Mouse (Mus musculus): ENCODE measurements around the gene Rtl9. TPM values are rescaled to one million over a fixed set of nuclear protein-coding genes. Genes with fewer than 3 reads are reported as not detected.
A peak's percentile ranks its signal among the peaks of the same experiment; 100 is the strongest.

Rtl9 gene
- 0.20 and 0.26 TPM in 2 replicates for polyA plus RNA-seq (2016; fragmentation: Nextera tagmentation; extraction: Ambion mirVana)

DNA sequence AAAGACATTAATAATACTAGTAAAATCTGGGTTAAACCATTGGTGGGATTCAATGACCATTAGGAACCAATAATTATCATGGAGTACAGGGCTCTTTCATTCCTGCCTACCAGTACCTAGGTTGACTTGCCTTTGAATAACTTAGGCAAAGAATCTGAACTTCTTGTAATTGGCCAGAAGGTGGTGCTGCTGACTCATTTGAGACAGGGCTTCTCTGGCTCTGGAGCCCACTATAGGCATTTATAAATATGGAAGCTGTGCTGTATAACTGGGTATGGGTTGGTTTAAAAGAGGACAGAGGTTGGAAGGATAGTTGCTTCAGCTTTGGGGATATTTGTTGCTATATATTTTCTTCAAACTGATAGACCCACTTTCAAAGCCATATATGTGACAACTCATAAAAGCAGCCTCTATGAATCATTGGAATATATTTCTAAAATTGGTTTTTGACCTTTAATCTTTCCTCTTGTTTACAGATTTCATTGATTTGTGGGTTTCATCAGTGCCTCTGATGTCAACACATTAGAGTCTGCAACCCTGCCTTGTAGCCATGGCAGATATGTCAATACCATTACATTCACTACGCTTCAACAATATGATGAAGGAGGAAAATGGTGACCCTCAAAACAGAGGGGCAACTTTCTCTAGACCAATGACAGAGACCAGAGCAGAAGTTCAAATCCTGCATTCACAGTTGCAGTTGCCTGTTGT is at the start of gene Rtl9:
Rtl9 (plus strand) TSS at position 551 of the 711 bp plus-strand sequence.
- H3K36me3 ChIP-seq: no peaks in the 10 kb centered on the region
- no peak within 1 kb of the TSS for H3K4me2 ChIP-seq (replicated peaks)
- no peak within 1 kb of the TSS for H3K4me3 ChIP-seq
- H3K9ac ChIP-seq (replicated peaks): no peak within 1 kb of the TSS
- H3K9me3 ChIP-seq: no peaks in the 10 kb centered on the region
- WGBS: 100% methylated on average over 1 of the region's 1 CpGs
- peaks cover 16% of the 10 kb centered on the region for H3K27me3 ChIP-seq
- no peak within 1 kb of the TSS for H3K27ac ChIP-seq (replicated peaks)
- no peaks in the 10 kb centered on the region for H3K4me1 ChIP-seq
- peak; percentile 63 for ATAC-seq (ENCODE audit: low FRiP score, low read depth)

DNA sequence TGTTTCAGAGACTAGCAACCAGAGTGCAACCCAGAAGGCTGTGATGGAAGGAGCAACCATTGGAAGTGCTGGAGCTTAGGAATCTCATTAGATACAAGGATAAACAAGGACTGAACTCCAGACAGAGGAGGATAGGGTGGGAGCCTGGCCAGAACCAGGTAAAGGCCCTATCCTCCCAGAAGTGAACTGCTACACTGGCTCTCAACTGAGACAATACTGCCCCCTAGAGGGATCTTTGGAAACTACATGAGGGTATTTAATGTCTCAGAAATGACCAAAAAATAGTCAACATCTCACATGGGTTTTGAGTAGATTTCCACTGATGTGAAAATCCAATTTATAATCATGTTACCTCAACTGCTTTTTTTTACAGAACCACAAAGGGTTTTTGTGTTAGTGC is 47.9 kb upstream of the Rtl9 start:
- H3K27ac ChIP-seq (replicated peaks): no peak overlapping the region
- H3K9me3 ChIP-seq: no peaks in the 10 kb centered on the region
- ATAC-seq (ENCODE audit: low FRiP score, low read depth): no peak
- no peaks in the 10 kb centered on the region for H3K36me3 ChIP-seq
- H3K4me3 ChIP-seq: no peak overlapping the region
- H3K9ac ChIP-seq (replicated peaks): no peak overlapping the region
- no peak overlapping the region for H3K4me2 ChIP-seq (replicated peaks)
- peaks cover 31% of the 10 kb centered on the region; the same call in 1 of the 2 replicates for H3K27me3 ChIP-seq
- no peaks in the 10 kb centered on the region for H3K4me1 ChIP-seq

DNA sequence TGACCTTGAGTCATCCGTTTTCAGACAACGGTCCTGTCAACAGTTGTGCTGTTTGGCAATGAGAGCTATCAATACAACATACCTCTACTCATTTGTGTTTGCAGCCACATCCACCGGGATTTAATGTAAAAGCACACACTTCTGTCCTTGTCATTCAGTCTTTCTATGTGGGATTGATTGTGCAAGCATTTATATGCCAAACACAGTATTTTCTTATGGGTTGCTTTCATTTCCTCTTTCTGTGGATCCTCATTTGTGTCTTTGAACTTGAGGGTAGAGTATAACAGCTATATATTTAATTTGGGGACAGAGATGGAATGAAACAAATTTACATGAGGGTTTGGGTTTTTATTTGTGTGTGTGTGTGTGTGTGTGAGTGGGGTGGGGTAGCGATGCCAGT is 47.5 kb upstream of the Rtl9 start:
- Histone ChIP-seq H3K9ac (replicated peaks) (no peak overlapping the region), H3K9me3 (no peaks in the 10 kb centered on the region), H3K27ac (replicated peaks) (no peak overlapping the region), H3K27me3 (peaks cover 28% of the 10 kb centered on the region; the same call in 1 of the 2 replicates), H3K4me2 (replicated peaks) (no peak overlapping the region), H3K4me3 (no peak overlapping the region), H3K4me1 (no peaks in the 10 kb centered on the region), H3K36me3 (no peaks in the 10 kb centered on the region)
- no peak for ATAC-seq (ENCODE audit: low FRiP score, low read depth)
- WGBS: 77% methylated on average over 4 of the region's 4 CpGs

DNA sequence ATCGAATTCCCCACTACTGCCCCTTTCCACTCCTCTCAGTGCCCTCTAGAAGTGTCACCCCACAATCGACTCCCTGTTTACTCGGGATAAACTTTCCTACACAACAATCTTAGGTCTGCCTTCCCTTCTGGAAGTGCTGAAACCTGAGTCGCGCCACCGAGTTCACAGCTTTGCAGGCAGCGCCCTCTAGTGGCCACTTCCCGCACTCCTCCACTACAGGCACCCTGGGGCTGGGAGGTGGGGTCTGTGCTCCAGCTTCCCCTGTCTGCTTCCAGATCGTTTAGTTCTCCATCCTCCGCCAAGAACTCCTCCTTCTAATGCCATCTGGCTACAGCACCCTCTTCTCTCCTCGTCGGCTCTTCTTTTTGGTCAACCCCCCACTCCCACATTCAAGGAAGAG is 40.6 kb upstream of the Rtl9 start:
- H3K4me2 ChIP-seq (replicated peaks): peak overlapping the region; percentile 38
- ATAC-seq (ENCODE audit: low FRiP score, low read depth): peak; percentile 70; the same call in 1 of the 2 replicates
- peaks cover 51% of the 10 kb centered on the region for H3K27me3 ChIP-seq
- H3K9ac ChIP-seq (replicated peaks): no peak overlapping the region
- H3K36me3 ChIP-seq: no peaks in the 10 kb centered on the region
- no peak overlapping the region for H3K4me3 ChIP-seq
- H3K9me3 ChIP-seq: no peaks in the 10 kb centered on the region
- no peaks in the 10 kb centered on the region for H3K4me1 ChIP-seq
- 15% methylated on average over 12 of the region's 12 CpGs for WGBS
- no peak overlapping the region for H3K27ac ChIP-seq (replicated peaks)

DNA sequence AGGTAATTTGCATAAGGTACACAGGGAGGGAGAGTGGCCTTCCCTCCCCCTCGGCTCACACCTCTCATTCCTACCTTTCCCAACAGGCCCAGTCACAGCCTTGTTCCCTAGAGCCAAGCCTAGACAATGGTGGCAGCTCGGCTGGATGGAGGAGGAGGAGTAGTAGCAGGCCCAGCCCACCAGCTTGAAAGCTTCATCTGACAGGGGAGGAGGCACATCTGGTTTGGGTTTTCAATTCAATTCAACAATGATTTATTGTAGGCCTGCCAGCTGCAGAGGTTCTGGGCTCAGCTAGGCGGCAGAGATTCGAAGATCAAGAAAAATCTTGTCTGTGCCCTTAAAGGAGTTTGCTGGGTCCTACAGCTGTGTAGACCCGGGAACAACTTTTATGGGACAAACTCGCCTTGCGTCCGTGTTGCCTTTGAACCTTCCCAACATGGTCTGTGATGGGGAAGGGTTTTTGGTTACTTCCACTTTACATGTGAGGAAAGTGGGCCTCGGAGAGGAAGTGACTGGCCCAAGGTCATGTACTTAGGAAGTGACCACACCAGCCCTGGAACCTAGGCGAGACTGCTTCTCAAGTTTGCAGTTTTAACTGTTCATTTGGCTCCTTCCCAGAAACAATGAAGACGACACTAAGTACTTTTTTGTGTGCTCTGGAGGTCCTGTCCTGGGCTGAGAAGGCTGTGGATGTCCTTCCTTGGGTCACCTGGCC is 36.6 kb upstream of the Rtl9 start:
- Histone ChIP-seq H3K27ac (replicated peaks) (no peak overlapping the region), H3K4me2 (replicated peaks) (no peak overlapping the region), H3K27me3 (peaks cover 51% of the 10 kb centered on the region), H3K36me3 (no peaks in the 10 kb centered on the region), H3K9ac (replicated peaks) (no peak overlapping the region), H3K4me1 (0 out of 2 replicates have a peak, but pooled peaks cover 3% of the 10 kb centered on the region), H3K4me3 (no peak overlapping the region), H3K9me3 (no peaks in the 10 kb centered on the region)
- WGBS: 75% methylated on average over 11 of the region's 11 CpGs
- no peak for ATAC-seq (ENCODE audit: low FRiP score, low read depth)

DNA sequence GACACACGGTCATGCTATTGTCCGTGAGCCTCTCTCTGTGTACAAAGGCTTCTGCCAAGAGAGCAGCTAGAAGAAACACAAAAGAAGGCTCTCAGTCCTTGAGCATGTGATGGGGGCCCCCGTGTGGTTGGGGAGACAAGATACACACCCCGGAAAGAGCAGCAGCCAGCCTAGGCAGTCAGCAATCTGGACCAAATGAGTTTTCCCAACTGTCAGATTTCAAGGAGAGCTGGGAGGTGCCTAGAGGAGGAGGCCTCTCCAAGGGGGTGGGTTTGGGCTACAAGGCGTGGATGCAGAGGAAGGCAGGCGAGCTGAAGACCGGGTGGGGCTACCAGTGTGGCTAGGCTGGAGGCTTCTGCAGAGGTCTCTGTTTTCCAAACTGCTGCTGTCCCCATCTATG is 35.6 kb upstream of the Rtl9 start:
- H3K4me1 ChIP-seq: 0 out of 2 replicates have a peak, but pooled peaks cover 3% of the 10 kb centered on the region
- 59% methylated on average over 7 of the region's 7 CpGs for WGBS
- H3K27ac ChIP-seq (replicated peaks): no peak overlapping the region
- H3K9ac ChIP-seq (replicated peaks): no peak overlapping the region
- 0 out of 2 replicates have a peak, but pooled peaks have one; percentile 27 for ATAC-seq (ENCODE audit: low FRiP score, low read depth)
- no peak overlapping the region for H3K4me3 ChIP-seq
- no peaks in the 10 kb centered on the region for H3K36me3 ChIP-seq
- peaks cover 55% of the 10 kb centered on the region for H3K27me3 ChIP-seq
- H3K9me3 ChIP-seq: no peaks in the 10 kb centered on the region
- H3K4me2 ChIP-seq (replicated peaks): no peak overlapping the region

DNA sequence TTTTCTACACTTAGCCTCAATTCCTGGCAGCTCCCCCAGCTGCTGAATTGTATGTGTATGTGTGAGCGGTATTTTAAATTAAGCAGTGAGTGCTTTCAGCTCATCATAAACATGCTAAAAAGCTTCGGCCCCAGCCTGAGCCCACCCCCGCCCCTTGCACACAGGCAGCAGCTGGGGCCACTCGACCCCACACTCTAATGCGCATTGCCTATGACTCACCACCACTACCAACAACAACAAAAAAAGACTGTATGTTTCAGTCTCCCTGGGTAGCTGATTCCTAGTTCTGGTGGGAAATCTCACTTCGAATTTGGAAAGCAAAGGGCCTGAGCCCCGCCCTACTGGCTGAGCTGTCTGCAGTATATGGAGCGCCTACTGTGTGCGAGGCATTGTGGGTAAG is 35.1 kb upstream of the Rtl9 start:
- Histone ChIP-seq H3K9ac (replicated peaks) (no peak overlapping the region), H3K27me3 (peaks cover 51% of the 10 kb centered on the region), H3K4me2 (replicated peaks) (no peak overlapping the region), H3K4me3 (no peak overlapping the region), H3K9me3 (no peaks in the 10 kb centered on the region), H3K27ac (replicated peaks) (no peak overlapping the region), H3K36me3 (no peaks in the 10 kb centered on the region), H3K4me1 (0 out of 2 replicates have a peak, but pooled peaks cover 3% of the 10 kb centered on the region)
- ATAC-seq (ENCODE audit: low FRiP score, low read depth): no peak
- WGBS: 81% methylated on average over 9 of the region's 9 CpGs

DNA sequence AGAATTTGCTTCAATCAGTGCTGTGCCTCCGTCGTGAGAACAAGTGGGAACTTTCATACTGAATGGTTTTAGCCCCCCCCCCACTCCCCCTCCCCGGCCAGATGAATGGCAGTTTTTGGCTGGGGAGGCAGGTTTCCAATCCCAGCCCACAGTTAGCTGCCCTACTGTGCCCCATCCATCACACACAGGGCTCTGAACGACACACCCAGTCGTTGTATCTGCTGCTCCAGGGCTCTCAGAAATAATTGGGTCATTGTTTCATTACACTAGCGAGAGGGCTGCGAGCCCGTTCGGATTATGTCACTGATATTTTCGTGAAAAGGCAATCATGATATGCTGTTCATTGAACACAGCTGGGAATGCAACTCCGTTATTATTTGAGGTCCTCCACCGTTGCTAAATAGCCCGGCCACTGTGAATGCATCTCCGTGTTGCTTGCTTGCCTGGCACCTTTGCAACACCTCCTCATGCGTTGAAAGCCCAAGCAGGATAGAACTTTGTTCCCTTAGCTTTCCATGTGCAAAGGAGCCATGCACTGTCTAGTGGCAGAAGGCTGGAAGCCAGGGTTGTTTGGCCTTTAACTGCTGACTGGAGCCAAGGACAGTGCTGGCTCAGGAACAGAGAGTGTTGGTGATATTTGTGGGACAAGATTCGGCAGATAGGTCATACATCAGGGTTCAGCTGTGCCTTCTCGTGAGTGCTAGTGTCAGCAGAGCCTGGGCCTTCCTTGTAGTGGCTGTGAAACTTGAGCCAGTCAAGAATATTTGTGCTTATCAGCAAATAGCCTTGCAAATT is 32.9 kb upstream of the Rtl9 start:
- Histone ChIP-seq H3K27ac (replicated peaks) (no peak overlapping the region), H3K4me2 (replicated peaks) (no peak overlapping the region), H3K36me3 (no peaks in the 10 kb centered on the region), H3K9me3 (no peaks in the 10 kb centered on the region), H3K27me3 (peaks cover 40% of the 10 kb centered on the region), H3K4me3 (no peak overlapping the region), H3K4me1 (0 out of 2 replicates have a peak, but pooled peaks cover 3% of the 10 kb centered on the region), H3K9ac (replicated peaks) (no peak overlapping the region)
- WGBS: 67% methylated on average over 17 of the region's 17 CpGs
- no peak for ATAC-seq (ENCODE audit: low FRiP score, low read depth)

DNA sequence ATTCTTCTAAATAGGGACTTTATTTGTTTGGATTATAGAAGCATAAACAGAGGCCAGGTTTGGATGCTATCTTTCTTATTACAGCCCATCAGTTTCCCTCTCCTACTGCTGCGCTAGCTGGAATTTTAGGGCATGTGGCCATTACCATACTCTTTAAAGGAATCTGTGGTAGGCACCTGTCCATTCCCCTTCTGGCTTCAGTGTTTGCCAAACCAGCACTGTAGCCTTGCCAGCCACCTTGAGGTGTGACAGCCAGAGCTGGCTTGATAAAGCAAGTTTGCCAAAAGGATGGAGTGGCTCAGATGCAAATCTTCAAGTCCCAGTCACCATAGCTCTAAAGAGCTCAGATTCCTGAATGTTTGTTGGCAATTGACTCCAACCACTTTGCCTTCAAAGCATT is 32.3 kb upstream of the Rtl9 start:
- Histone ChIP-seq H3K9ac (replicated peaks) (no peak overlapping the region), H3K27ac (replicated peaks) (no peak overlapping the region), H3K27me3 (peaks cover 34% of the 10 kb centered on the region), H3K36me3 (no peaks in the 10 kb centered on the region), H3K4me3 (no peak overlapping the region), H3K9me3 (no peaks in the 10 kb centered on the region), H3K4me2 (replicated peaks) (no peak overlapping the region), H3K4me1 (0 out of 2 replicates have a peak, but pooled peaks cover 3% of the 10 kb centered on the region)
- WGBS: 90% methylated on average over 1 of the region's 1 CpGs
- no peak for ATAC-seq (ENCODE audit: low FRiP score, low read depth)

DNA sequence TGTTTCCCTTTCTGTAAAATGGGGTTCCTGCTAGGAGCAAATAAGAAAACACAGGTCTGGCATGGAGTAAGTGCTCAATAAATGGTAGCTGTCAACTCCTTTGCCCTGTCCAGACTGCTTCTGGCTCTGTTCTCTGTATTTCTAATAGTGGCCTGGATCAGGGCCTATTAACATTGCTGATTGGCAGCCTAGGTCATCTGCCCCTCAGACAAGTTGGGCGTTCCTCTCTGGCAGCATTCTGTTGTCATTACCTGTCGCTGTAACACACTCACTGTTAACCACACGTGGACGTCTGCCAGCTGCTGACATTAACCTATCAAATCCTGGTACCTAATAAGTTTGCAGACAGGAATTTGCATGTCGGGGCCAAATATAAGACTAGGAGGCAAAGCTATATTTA is 31.8 kb upstream of the Rtl9 start:
- ATAC-seq (ENCODE audit: low FRiP score, low read depth): no peak
- Histone ChIP-seq H3K4me1 (0 out of 2 replicates have a peak, but pooled peaks cover 3% of the 10 kb centered on the region), H3K4me2 (replicated peaks) (no peak overlapping the region), H3K9ac (replicated peaks) (no peak overlapping the region), H3K27me3 (peaks cover 32% of the 10 kb centered on the region), H3K9me3 (no peaks in the 10 kb centered on the region), H3K27ac (replicated peaks) (no peak overlapping the region), H3K4me3 (no peak overlapping the region), H3K36me3 (no peaks in the 10 kb centered on the region)
- 83% methylated on average over 5 of the region's 5 CpGs for WGBS

DNA sequence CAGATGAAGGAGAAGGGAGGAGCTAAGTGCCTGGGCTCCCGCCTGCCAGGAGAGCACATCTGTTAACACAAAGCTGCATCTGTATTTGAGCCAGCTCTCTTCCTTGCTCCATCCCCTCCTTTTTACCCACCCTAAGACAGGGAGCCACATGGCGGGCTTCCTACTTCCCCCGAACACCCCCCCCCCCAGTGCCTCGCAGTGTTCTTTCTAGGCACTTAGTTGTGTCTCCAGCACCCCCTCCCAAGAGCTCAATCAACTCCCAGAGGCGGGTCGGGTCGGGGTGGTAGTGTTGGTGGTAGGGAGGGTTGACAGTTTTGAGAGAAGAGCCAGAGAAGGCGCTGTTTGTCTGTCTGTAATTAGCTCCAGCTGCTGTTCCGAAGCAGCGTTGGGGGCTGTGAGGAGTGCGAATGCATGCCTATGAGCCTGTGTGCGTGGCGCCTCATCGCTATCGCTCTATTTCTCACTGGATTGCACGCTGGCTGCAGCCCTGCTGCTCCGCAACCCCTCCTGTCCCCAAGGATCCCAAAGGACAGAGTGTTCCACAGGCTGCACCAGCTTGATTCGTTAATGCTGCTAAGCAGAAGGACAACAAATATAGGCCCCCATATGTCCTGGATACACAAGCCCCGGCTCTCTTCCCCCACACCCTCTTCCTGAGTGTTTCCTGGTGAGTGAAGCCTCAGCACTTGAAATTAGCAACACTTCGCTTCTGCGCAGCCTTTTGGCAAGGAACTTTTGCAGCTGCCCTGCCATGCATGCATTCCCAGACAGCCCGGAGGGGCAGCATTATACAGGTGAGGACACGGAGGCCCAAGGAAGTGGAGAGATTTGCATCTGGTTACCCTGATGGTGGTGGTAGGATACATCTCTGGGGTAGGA is 18.7 kb upstream of the Rtl9 start:
- Histone ChIP-seq H3K27me3 (peaks cover 72% of the 10 kb centered on the region), H3K4me2 (replicated peaks) (peak overlapping the region; percentile 54), H3K9me3 (no peaks in the 10 kb centered on the region), H3K4me1 (0 out of 2 replicates have a peak, but pooled peaks cover 3% of the 10 kb centered on the region), H3K9ac (replicated peaks) (peak overlapping the region; percentile 34; the same call in 1 of the 2 replicates), H3K4me3 (peak overlapping the region; percentile 31), H3K36me3 (no peaks in the 10 kb centered on the region), H3K27ac (replicated peaks) (no peak overlapping the region)
- 24% methylated on average over 22 of the region's 23 CpGs for WGBS
- ATAC-seq (ENCODE audit: low FRiP score, low read depth): peak; percentile 76

Measured in midbrain, embryonic 12.5 days (tissue).